Mouse (Mus musculus) liver, adult 2 months (tissue): ENCODE results near the gene Nbea. TPM values are rescaled to one million over a fixed set of nuclear protein-coding genes. Genes with fewer than 3 reads are reported as not detected.

ENCODE experiments used
- DNase-seq: peaks from one replicate; pipeline ENCODE4 v3.0.0-alpha.2; 2011; ENCODE audit warnings: low read depth, low spot score; ENCODE audit errors: extremely low read depth
- H3K27ac ChIP-seq: fragments of 200-500 bp; replicated peaks from 2 replicates; pipeline ENCODE4 v1.5.1; 2012; ENCODE audit warnings: low read depth, mild to moderate bottlenecking, control low read depth, inconsistent platforms, low read length; ENCODE audit not compliant: insufficient read depth
- H3K27me3 ChIP-seq: fragments of 200-500 bp; 2 replicates; pipeline ENCODE4 v1.6.1; 2012; ENCODE audit warnings: mild to moderate bottlenecking, moderate library complexity, low read length, inconsistent platforms; ENCODE audit not compliant: control insufficient read depth, insufficient read depth
- H3K36me3 ChIP-seq: fragments of 200-500 bp; 2 replicates; pipeline ENCODE4 v1.6.1; 2012; ENCODE audit warnings: low read length, inconsistent platforms; ENCODE audit not compliant: control insufficient read depth, insufficient read depth
- H3K4me1 ChIP-seq: fragments of 200-500 bp; 2 replicates; pipeline ENCODE4 v1.6.1; 2011; ENCODE audit warnings: low read length; ENCODE audit not compliant: control insufficient read depth, insufficient read depth
- H3K4me3 ChIP-seq: fragments of 200-500 bp; 2 replicates; pipeline ENCODE4 v1.5.1; 2011; ENCODE audit warnings: low read depth, mild to moderate bottlenecking, control low read depth, low read length, moderate library complexity; ENCODE audit not compliant: insufficient read depth
- H3K79me2 ChIP-seq: fragments of 200-500 bp; 2 replicates; pipeline ENCODE4 v1.6.1; 2012; ENCODE audit warnings: inconsistent platforms, mild to moderate bottlenecking, low read length, moderate library complexity; ENCODE audit not compliant: control insufficient read depth, insufficient read depth
- H3K9ac ChIP-seq: fragments of 200-500 bp; 2 replicates; pipeline ENCODE4 v1.6.1; 2012; ENCODE audit warnings: low read depth, mild to moderate bottlenecking, control low read depth, inconsistent platforms, low read length
- CTCF ChIP-seq: fragments of 200-500 bp; IDR thresholded peaks from 2 replicates; pipeline ENCODE4 v1.5.1; 2011; ENCODE audit warnings: low read depth, low read length, control low read depth
- POLR2A ChIP-seq: fragments of 200-500 bp; IDR thresholded peaks from 2 replicates; pipeline ENCODE4 v1.6.1; 2011; ENCODE audit warnings: low read length, control low read depth; ENCODE audit not compliant: insufficient read depth; ENCODE audit errors: extremely low read depth
- WGBS: fragments of 180-500 bp; shearing (Covaris S2); methylation state at CpG from one replicate; pipeline ENCODE4 v1.1.7; 2018; 5-methylcytosine and 5-hydroxymethylcytosine counted together
- polyA plus RNA-seq: library from polyadenylated mRNA; depleted of rRNA; stranded (reverse); fragments of >200 nt; gene quantifications from 2 replicates; pipeline ENCODE4 v1.2.3, GENCODE M21; 2012
- total RNA-seq: library from RNA; depleted of rRNA; stranded (reverse); fragments of >200 nt; gene quantifications from 2 replicates; pipeline ENCODE4 v1.2.3, GENCODE M21; 2014

Gene Nbea
- total and polyA plus RNA-seq, 2 experiments: 0.38 to 1.9 TPM

DNA sequence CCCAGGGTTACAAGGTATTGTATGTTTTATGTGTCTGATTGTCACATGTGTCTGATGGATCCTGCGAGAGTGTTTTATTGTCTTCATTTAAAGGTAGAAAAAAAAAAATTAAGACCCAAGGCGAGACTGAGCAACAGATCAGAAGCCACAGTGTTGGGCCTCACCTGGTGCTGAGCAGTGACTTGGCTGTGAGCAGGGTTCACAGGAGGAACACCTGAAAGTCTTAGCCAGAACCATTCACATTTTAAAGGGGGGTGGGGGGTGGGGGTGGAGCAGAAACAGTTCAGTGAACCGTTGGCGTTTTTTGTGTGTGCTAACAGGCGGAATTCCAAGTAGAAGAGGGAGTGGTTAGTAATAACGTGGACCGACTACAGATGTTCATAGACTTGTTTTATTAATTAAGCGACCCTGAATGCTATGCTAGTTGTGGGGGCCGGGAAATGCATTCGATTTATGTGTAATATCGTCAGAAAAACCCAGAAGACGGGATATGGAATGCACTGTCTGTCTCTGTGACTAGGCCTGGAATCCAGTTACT lies 596.0 kb downstream of the Nbea start:
- TF ChIP-seq POLR2A (no peak), CTCF (no peak)

More for the DNA sequence above, 596.0 kb downstream of the Nbea start:
- H3K27ac ChIP-seq: no peak overlapping the region
- DNase-seq: no peak
- H3K4me1 ChIP-seq: no peaks in the 10 kb centered on the region
- H3K36me3 ChIP-seq: no peaks in the 10 kb centered on the region
- 77% methylated on average over 12 of the region's 12 CpGs for WGBS
- no peaks in the 10 kb centered on the region for H3K79me2 ChIP-seq
- H3K27me3 ChIP-seq: no peaks in the 10 kb centered on the region
- H3K9ac ChIP-seq: no peak overlapping the region
- no peak overlapping the region for H3K4me3 ChIP-seq
